Comparison of ENCODE assay signal across 15 mouse cellular contexts in the genomic region with DNA sequence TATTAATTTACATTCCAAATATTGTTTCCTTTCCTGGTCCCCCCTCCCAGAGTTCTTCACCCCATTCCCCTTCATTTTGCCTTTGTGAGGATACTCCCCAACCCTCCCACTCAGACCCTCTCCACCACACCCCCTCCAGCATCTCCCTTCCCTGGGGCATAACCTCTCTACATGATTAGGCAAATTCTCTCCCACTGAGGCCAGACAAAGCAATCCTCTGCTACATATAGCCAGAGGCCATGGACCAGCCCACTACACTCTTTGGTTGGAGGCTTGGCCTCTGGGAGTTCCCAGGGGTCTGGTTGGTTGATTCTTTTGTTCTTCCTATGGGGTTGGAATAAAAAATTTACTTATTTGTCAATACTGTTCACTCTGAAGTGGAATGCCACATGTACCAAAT.
"Had no signal": no experiment of that assay in that cellular context is flagged by ENCODE, and none has a peak within 500 bp of the region (broad histone marks: within the 10 kb centered on the region; RNA-seq: fewer than 3 reads in every experiment).

No protein-coding gene starts in this region.

- H3K36me3 ChIP-seq: kidney, embryonic 15.5 days; liver, embryonic 13.5 days; stomach, embryonic 15.5 days had no signal

- H3K4me1 ChIP-seq: kidney, embryonic 15.5 days; liver, embryonic 13.5 days; stomach, embryonic 15.5 days had no signal

- ATAC-seq: midbrain, embryonic 16.5 days had no signal

- H3K4me2 ChIP-seq: kidney, embryonic 15.5 days; liver, embryonic 13.5 days; stomach, embryonic 15.5 days had no signal

- H3K9ac ChIP-seq: kidney, embryonic 15.5 days; liver, embryonic 13.5 days; stomach, embryonic 15.5 days had no signal

- H3K4me3 ChIP-seq: kidney, embryonic 15.5 days; left cerebral cortex, adult 2 months; liver, embryonic 13.5 days; stomach, embryonic 15.5 days had no signal

- H3K9me3 ChIP-seq: kidney, embryonic 15.5 days; liver, embryonic 13.5 days; stomach, embryonic 15.5 days had no signal

- DNase-seq: kidney, adult 8-10 months; kidney, postnatal 10 days; kidney, postnatal 36 days; layer of hippocampus, postnatal 36 days; liver, embryonic 13.5 days; lung, adult 2 months; lung, postnatal 14 days; lung, postnatal 4 days; right cerebral cortex, postnatal 25 days; spleen, adult 18-20 months; thymus, postnatal 25 days had no signal

- H3K27me3 ChIP-seq: kidney, embryonic 15.5 days; liver, embryonic 13.5 days; stomach, embryonic 15.5 days had no signal

- H3K27ac ChIP-seq: kidney, embryonic 15.5 days; left cerebral cortex, adult 2 months; liver, embryonic 13.5 days; stomach, embryonic 15.5 days had no signal
